Mouse (Mus musculus) forebrain, embryonic 16.5 days (tissue): Measurements from ENCODE around the gene Atf7ip. TPM values are rescaled to one million over a fixed set of nuclear protein-coding genes. Genes with fewer than 3 reads are reported as not detected.

ENCODE experiments used
- ATAC-seq: fragments of 200-750 bp; cut with Nextera tagmentation; 2 replicates; pipeline ENCODE4 v1.8.0; 2017; ENCODE audit warnings: mild to moderate bottlenecking, moderate library complexity
- H3K27ac ChIP-seq: fragments of 300-500 bp; sonication (generic); 2 replicates; pipeline ENCODE4 v1.5.1; 2014; ENCODE audit warnings: low read length, control low read depth
- H3K27me3 ChIP-seq: fragments of 300-500 bp; sonication (generic); replicated peaks from 2 replicates; pipeline ENCODE4 v1.6.1; 2014; ENCODE audit warnings: low read length; ENCODE audit not compliant: control insufficient read depth, insufficient read depth
- H3K36me3 ChIP-seq: fragments of 300-500 bp; sonication (generic); 2 replicates; pipeline ENCODE4 v1.6.1; 2014; ENCODE audit not compliant: control insufficient read depth, insufficient read depth
- H3K4me1 ChIP-seq: fragments of 300-500 bp; sonication (generic); replicated peaks from 2 replicates; pipeline ENCODE4 v1.6.1; 2014; ENCODE audit warnings: low read length; ENCODE audit not compliant: control insufficient read depth, insufficient read depth
- H3K4me2 ChIP-seq: fragments of 300-500 bp; sonication (generic); 2 replicates; pipeline ENCODE4 v1.6.1; 2014; ENCODE audit warnings: mild to moderate bottlenecking, low read length, control low read depth
- H3K4me3 ChIP-seq: fragments of 300-500 bp; sonication (generic); replicated peaks from 2 replicates; pipeline ENCODE4 v1.5.1; 2014; ENCODE audit warnings: mild to moderate bottlenecking, low read length, control low read depth
- H3K9ac ChIP-seq: fragments of 300-500 bp; sonication (generic); replicated peaks from 2 replicates; pipeline ENCODE4 v1.6.1; 2014; ENCODE audit warnings: low read depth, low read length, control low read depth
- H3K9me3 ChIP-seq: fragments of 300-500 bp; sonication (generic); 2 replicates; pipeline ENCODE4 v1.6.1; 2016; ENCODE audit warnings: low read length; ENCODE audit not compliant: control insufficient read depth
- WGBS: fragments of 180-500 bp; shearing (Covaris S2); extraction: QIAGEN DNeasy Blood & Tissue Kit; methylation state at CpG from one replicate; pipeline ENCODE4 v1.1.7; 2014; 5-methylcytosine and 5-hydroxymethylcytosine counted together
- polyA plus RNA-seq: library from polyadenylated mRNA; unstranded; fragments of >200 nt; fragmentation: Nextera tagmentation; extraction: Ambion mirVana; gene quantifications from 2 replicates; pipeline ENCODE4 v1.2.1, GENCODE M21; 2015

Atf7ip gene
- polyA plus RNA-seq, 1 experiment from 2014 or later = 49.2 TPM

DNA sequence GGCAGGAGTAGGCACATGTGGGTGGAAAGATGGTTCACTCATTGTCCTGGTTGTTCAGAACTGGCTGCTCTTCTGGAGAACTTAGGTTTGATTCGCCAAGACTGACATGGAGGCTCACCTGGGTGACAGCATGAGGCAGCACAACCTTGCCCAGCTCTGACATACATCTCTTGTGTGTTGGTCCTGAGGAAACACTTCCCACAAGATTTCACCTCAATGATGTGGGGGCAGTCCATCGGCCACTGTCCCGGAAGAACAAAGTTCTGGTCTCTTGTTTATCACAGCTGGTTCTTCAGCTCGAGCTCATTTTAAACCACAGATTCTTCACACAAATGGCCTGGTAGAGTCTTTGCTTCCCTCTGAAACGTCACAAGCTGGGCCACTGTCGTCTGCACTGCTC lies 10.7 kb downstream of the Atf7ip start:
- 96% methylated on average over 6 of the region's 6 CpGs for WGBS
- no peak overlapping the region for H3K4me3 ChIP-seq
- no peak overlapping the region for H3K27ac ChIP-seq
- H3K9ac ChIP-seq = no peak overlapping the region
- ATAC-seq = no peak
- no peaks in the 10 kb centered on the region for H3K36me3 ChIP-seq
- H3K27me3 ChIP-seq = no peaks in the 10 kb centered on the region
- H3K9me3 ChIP-seq = no peaks in the 10 kb centered on the region
- no peak overlapping the region for H3K4me2 ChIP-seq
- H3K4me1 ChIP-seq = peaks cover 4% of the 10 kb centered on the region

DNA sequence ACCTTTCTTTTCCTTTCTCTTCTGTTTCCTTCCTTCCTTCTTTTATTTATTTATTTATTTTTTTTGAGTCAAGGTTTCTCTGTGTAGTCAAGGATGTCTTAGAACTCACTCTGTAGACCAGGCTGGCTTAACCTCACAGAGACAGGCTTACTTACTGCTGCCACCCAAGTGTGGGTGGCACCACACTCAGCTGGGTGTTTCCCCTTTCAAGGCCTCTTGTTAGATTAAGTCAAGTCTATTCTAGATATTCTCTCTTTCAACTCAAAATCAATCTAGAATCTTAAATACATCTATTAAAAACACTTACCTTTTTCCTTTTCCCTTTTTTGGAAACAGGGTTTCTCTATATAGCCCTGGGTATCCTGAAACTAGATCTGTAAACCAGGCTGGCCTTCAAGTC lies 11.3 kb downstream of the Atf7ip start:
- H3K27me3 ChIP-seq = no peaks in the 10 kb centered on the region
- no peak overlapping the region for H3K27ac ChIP-seq
- no peaks in the 10 kb centered on the region for H3K9me3 ChIP-seq
- no peak overlapping the region for H3K4me2 ChIP-seq
- H3K4me3 ChIP-seq = no peak overlapping the region
- peaks cover 6% of the 10 kb centered on the region for H3K4me1 ChIP-seq
- no peaks in the 10 kb centered on the region for H3K36me3 ChIP-seq
- no peak overlapping the region for H3K9ac ChIP-seq
- ATAC-seq = no peak

DNA sequence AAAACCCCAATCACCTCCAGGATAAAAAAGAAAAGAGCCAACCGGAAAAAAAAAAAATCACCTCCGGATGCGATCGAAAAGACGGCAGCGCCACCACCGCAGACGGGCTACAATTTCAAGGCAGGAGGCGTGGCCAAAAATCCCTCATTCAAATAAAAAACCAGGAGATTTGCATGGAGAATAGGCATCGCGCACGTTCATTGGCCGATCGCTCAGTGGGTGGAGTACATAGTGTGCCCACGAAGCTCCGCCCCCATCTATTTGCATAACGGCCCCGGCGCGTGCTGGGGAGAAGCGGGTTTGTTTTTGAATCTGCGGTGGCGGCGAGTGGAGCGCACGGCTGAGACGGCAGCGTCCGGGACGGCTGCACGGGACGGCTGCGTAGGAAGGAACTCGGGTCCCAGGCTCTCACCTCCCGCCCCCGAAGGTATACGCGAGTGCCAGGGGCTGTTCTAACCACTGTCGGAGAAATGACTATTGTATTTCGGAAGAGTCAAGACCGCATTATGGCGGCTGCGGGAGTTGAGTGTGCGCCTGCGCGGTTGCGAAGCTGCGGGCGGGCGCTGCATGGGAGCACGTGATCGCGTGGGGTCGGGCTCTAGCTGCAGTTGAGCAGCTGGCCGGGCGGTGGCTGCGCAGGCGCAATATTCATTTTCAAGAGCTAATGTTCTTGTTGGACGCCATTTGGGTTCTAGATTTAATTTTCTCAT lies 12.7 kb downstream of the Atf7ip start:
- 0 out of 2 replicates have a peak, but pooled peaks cover 2% of the 10 kb centered on the region for H3K9me3 ChIP-seq
- H3K4me2 ChIP-seq = peak overlapping the region; percentile 35
- H3K27me3 ChIP-seq = no peaks in the 10 kb centered on the region
- peaks cover 3% of the 10 kb centered on the region; the same call in 1 of the 2 replicates for H3K36me3 ChIP-seq
- peak overlapping the region; percentile 99 for H3K27ac ChIP-seq
- peak; percentile 99 for ATAC-seq
- peak overlapping the region; percentile 86 for H3K9ac ChIP-seq
- H3K4me1 ChIP-seq = peaks cover 6% of the 10 kb centered on the region
- peak overlapping the region; percentile 75 for H3K4me3 ChIP-seq
- under 1% methylated on average over 59 of the region's 59 CpGs for WGBS

DNA sequence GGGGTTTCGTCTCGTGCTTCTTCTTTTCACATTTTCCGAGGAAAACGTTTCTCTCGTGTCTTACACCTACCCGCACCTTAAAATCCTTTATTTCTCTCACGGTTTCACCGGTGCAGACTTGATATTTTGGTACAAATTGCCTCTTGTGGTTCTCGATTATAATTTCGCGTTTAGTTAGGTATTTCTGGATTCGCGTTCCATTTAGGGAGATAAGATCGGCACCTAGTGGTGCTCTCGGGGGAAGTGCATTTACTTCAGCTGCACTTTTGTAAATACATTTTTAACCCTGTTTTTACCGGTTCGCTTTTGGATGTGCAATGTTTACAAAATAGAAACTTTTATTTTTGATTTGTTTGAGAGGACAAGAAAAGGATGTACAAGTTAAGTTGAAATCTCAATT lies 13.3 kb downstream of the Atf7ip start:
- peaks cover 3% of the 10 kb centered on the region; the same call in 1 of the 2 replicates for H3K36me3 ChIP-seq
- peaks cover 6% of the 10 kb centered on the region for H3K4me1 ChIP-seq
- WGBS = 2% methylated on average over 17 of the region's 17 CpGs
- H3K9me3 ChIP-seq = 0 out of 2 replicates have a peak, but pooled peaks cover 2% of the 10 kb centered on the region
- peak overlapping the region; percentile 86 for H3K9ac ChIP-seq
- peak overlapping the region; percentile 35 for H3K4me2 ChIP-seq
- peak overlapping the region; percentile 99 for H3K27ac ChIP-seq
- H3K4me3 ChIP-seq = peak overlapping the region; percentile 75
- ATAC-seq = no peak
- no peaks in the 10 kb centered on the region for H3K27me3 ChIP-seq

DNA sequence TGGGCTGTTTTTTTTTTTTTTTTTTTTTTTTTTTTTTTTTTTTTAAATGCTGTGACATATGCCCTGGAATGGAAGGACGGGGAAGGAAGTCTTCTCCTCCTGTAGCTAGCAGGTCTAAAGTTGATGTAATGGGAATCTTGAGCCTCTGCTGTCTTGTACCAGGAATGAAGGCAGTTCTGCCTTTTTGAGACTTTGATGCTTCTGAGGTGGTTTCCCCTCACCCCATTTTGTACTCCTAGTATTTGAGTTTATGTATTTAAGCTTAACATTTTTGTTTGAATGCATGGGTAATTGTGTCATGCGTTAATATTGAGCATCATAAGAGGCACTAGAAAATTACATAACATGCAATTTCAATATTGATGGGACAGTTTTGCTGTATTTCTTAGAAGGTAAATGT lies 14.4 kb downstream of the Atf7ip start:
- H3K4me1 ChIP-seq = peaks cover 6% of the 10 kb centered on the region
- no peak for ATAC-seq
- peaks cover 6% of the 10 kb centered on the region for H3K9me3 ChIP-seq
- WGBS = 71% methylated on average over 2 of the region's 2 CpGs
- H3K27ac ChIP-seq = no peak overlapping the region
- no peak overlapping the region for H3K9ac ChIP-seq
- peak overlapping the region; percentile 32; the same call in 1 of the 2 replicates for H3K4me2 ChIP-seq
- no peaks in the 10 kb centered on the region for H3K27me3 ChIP-seq
- no peak overlapping the region for H3K4me3 ChIP-seq
- H3K36me3 ChIP-seq = peaks cover 11% of the 10 kb centered on the region

DNA sequence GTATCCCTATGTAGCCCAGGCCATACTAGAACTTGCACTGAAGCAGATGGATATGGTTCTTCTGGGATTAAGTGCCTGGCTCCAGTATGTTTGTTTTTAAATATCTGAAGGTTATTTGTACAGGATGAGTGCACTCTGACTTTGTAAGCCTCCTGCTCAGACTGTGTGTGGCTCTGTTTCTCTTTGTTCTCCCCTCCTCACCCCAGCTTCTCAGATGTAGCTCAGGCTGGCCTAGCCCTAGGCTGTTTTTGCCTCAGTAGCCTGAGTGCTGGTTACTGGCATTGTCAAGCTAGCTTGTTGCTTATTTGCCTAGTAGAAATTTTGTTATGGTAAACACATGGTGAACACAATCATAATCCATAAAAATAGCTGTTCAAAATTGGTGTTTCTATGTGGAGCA lies 15.7 kb downstream of the Atf7ip start:
- Histone ChIP-seq H3K4me1 (peaks cover 6% of the 10 kb centered on the region), H3K27me3 (no peaks in the 10 kb centered on the region), H3K36me3 (peaks cover 13% of the 10 kb centered on the region), H3K9ac (no peak overlapping the region), H3K9me3 (peaks cover 8% of the 10 kb centered on the region), H3K4me3 (no peak overlapping the region), H3K27ac (no peak overlapping the region), H3K4me2 (no peak overlapping the region)
- ATAC-seq = no peak

DNA sequence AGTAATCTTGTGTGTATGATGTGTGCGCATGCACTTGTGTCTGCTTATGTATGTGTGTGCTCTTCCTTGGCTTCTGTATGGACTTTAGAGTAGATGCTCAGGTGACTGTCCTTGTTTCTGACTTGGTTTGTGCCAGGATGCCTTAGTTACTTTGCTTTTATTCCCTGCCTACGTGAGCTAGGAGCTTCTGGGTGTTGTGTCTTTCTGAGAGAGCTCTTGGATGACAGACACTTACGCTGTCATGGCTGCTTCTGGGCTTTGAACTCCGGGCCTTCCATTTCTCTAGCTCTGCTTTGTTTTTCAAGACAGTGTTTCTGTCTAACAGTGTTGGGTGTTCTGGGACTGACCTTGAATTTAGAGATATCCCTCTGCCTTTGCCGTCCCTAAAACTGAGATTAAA lies 16.7 kb downstream of the Atf7ip start:
- peaks cover 13% of the 10 kb centered on the region for H3K36me3 ChIP-seq
- ATAC-seq = no peak
- H3K9ac ChIP-seq = no peak overlapping the region
- WGBS = 96% methylated on average over 5 of the region's 5 CpGs
- H3K4me3 ChIP-seq = no peak overlapping the region
- peaks cover 6% of the 10 kb centered on the region for H3K4me1 ChIP-seq
- H3K27me3 ChIP-seq = no peaks in the 10 kb centered on the region
- no peak overlapping the region for H3K27ac ChIP-seq
- no peak overlapping the region for H3K4me2 ChIP-seq
- H3K9me3 ChIP-seq = peaks cover 8% of the 10 kb centered on the region

DNA sequence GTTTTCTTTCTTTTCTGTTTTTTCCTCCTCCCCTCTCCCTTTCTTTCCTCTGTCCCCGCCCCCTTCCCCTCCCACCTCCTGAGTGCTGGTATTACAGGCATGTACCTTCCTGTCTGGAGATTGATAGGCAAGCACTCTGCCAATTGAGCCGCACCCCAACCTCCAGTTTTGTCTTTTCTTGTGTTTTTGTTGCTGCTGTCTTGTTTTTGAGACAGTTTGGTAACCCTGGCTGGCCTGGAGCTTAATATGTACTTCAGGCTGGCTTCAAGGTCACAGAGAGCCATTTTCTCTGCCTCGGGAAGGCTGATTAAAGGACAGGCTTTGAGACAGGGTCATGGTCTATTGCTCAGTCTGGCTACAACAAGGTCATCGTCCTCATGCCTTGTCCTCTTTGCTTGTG lies 18.8 kb downstream of the Atf7ip start:
- no peak overlapping the region for H3K27ac ChIP-seq
- ATAC-seq = no peak
- H3K36me3 ChIP-seq = peaks cover 13% of the 10 kb centered on the region
- WGBS = 95% methylated on average over 4 of the region's 4 CpGs
- no peak overlapping the region for H3K9ac ChIP-seq
- H3K27me3 ChIP-seq = no peaks in the 10 kb centered on the region
- H3K4me1 ChIP-seq = peaks cover 6% of the 10 kb centered on the region
- peaks cover 8% of the 10 kb centered on the region for H3K9me3 ChIP-seq
- H3K4me3 ChIP-seq = no peak overlapping the region
- H3K4me2 ChIP-seq = no peak overlapping the region

DNA sequence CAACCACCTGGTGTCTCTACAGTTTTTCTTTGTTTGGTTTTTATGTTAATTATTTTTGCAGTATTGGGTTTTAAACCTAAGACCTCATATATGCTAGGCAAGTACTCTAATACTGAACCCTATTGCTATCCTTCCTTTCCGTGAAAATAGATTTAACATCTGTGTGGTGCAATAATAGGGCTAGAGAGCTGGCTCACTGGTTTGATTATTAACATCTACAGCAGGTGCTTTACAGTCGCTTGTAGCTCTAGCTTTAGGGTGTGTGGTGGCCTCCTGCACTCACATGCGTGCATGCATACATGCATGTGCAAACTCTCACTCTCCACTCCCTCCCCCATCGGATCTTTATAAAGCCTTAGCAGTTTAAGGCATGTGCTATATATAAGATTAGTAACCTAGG lies 19.6 kb downstream of the Atf7ip start:
- Histone ChIP-seq H3K36me3 (peaks cover 13% of the 10 kb centered on the region), H3K4me2 (no peak overlapping the region), H3K9ac (no peak overlapping the region), H3K27me3 (no peaks in the 10 kb centered on the region), H3K9me3 (peaks cover 8% of the 10 kb centered on the region), H3K4me3 (no peak overlapping the region), H3K27ac (no peak overlapping the region), H3K4me1 (peaks cover 6% of the 10 kb centered on the region)
- no peak for ATAC-seq
- 97% methylated on average over 4 of the region's 4 CpGs for WGBS
